Mouse (Mus musculus): ENCODE results near the gene Ankrd24.
A peak's percentile ranks its signal among the peaks of the same experiment; 100 is the strongest.
"Not testable (repeated sequence)": the region's sequence is repeated elsewhere in the genome, so short reads cannot be mapped to it uniquely, and the experiment has no call there.

The Ankrd24 gene

DNA sequence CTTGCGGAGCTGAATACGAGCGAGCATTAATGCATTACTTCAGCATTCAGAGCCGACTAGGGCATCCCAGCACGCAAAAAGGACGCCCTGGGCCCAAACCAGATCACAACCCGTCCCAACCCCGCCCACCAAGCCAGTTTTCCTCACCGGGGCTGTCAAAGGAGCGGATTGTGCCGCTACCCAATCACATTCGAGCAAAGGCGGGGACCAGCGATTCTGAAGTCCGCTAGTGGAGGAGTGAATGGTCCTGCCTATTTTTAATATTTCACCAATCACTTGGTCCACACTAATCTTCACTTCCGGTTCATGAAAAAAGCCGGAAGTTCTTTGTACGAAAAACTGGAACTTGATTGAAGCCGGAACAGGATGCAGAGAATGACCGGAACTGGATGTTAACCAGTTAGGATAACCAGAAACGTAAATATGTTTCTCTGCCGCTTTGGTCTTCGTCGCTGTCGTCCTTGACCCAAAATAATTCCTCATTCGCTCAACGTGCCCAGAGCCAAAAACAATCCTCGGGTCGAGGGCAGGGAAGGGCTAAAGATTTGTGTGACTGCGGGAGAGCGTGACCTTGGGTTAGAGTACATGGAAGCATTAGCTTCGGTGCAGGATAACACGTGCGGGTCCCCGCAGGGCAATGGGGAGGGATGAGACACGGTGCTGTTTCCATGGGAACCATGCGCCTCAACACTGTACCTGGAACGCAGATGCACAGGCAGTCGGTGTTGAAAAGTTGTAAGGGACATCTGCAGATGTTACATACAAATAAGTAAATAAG is 22.2 kb upstream of the Ankrd24 start, which contains the start of gene BC025920:
BC025920 (plus strand) TSS at position 297 of the 778 bp plus-strand sequence.
- DNase-seq (ENCODE audit: low read depth), result peak; percentile 92

DNA sequence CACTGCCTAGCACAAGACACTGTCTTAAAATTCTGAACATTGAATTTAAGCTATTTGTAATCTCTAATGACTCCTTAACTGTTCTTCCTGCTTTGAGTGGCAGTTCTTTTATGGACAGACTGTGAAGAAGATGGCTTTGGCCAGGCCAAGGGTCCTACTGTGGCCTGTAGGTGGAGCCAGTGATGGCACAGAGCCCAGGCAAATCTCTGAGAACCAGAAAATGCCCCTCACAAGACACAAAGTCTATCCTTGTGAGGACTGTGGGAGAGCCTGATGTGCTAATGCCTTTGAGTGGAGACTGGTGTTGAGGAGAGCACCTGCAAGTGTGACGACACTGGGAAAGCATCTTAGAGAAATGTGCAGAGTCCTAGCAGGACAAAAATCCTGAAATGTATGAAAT is 20.0 kb upstream of the Ankrd24 start:
- DNase-seq (ENCODE audit: low read depth), result no peak

DNA sequence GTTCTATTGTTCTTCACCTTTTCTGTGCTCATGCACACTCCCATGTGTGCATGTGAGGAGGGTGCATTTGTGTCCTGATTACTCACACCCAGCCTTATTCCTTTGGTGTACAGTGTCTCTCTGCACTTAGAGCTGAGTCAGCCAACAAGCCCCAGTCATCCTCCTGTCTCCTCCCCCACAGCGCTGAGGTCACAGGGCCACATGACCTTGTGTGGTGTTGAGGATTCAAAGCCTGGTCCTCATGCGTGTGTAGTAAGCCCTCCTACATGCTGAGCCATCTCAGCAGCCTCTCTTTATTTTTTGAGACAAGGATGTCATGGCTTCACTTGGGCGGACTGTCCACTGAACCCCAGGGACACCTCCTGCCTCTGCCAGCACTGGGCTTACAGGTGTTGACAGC is 15.6 kb upstream of the Ankrd24 start:
- no peak for DNase-seq (ENCODE audit: low read depth)

DNA sequence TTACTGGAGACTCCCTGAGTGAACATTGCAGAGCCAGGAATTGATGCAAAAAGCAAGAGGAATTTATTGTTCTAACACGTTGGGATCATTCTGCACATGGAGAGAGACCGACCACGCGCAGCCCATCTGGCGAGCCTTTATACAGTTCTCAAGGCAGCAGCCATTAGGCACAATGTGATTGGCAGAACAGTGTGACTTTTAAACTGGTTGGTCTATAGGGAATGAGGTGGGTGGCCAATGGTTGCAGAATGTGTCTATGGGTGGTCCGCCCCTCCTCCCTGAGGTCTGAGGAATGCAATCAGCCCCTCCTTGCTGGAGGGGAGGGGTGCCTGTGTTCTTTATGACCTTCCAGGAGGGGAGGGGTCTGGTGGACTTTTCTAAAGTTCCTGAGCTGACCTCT is 12.9 kb upstream of the Ankrd24 start:
- no peak for DNase-seq (ENCODE audit: low read depth)

DNA sequence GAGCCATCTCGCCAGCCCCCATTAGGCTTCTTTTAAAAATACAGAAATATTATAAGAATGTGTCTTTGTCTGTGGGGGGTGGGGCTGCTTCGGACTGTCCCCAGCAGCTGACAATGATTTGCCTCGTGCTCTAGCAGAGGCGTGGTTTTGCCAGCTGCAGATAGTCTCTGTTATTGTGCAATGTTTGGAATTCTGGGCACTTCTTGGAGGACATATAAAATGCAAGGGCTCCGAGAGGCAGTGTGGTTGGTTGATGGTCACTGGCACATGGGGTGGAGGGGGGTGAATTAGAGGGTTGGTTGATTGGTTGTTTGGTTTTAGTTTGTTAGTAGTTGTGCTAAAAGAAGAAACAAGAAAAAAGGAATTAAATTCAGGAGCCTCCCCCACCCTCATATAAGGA is 8.4 kb upstream of the Ankrd24 start:
- DNase-seq (ENCODE audit: low read depth), result no peak

DNA sequence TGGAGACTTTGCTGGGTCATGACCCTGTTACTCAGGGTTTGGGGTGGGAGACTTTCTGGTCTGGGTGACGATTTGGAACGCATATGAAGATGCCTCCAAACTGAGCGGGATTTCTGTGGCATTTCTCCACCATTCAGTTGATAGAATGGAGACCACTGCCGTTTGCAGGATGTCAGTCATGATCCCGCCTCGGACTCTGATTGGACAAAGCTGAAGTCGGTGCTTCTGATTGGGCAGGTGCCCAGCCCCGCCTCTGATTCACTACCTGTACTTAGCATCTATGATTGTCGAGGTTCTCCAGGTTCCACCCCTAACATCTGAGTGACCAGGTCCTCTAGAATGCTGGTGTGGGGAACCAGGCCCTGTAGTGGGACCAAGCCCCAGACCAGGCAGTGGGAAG is 7.6 kb upstream of the Ankrd24 start:
- no peak for DNase-seq (ENCODE audit: low read depth)

DNA sequence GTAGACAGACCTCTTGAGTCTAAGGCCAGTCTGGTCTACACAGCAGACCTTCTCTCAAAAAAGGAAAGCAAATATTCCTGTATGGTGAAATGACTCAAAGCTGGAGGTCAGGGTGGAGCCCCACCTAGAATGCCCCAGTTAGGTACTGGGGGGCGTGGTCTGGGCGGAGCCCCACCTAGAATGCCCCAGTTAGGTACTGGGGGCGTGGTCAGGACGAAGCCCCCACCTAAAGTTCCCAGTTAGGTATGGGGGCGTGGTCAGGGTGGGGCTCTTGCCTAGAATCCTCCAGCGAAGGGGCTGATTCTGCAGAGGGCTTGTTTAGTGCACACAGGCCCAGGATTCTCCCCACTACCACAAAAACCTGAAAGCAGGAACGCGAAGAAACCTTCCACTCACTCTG is 4.9 kb upstream of the Ankrd24 start:
- DNase-seq (ENCODE audit: low read depth), result no peak

DNA sequence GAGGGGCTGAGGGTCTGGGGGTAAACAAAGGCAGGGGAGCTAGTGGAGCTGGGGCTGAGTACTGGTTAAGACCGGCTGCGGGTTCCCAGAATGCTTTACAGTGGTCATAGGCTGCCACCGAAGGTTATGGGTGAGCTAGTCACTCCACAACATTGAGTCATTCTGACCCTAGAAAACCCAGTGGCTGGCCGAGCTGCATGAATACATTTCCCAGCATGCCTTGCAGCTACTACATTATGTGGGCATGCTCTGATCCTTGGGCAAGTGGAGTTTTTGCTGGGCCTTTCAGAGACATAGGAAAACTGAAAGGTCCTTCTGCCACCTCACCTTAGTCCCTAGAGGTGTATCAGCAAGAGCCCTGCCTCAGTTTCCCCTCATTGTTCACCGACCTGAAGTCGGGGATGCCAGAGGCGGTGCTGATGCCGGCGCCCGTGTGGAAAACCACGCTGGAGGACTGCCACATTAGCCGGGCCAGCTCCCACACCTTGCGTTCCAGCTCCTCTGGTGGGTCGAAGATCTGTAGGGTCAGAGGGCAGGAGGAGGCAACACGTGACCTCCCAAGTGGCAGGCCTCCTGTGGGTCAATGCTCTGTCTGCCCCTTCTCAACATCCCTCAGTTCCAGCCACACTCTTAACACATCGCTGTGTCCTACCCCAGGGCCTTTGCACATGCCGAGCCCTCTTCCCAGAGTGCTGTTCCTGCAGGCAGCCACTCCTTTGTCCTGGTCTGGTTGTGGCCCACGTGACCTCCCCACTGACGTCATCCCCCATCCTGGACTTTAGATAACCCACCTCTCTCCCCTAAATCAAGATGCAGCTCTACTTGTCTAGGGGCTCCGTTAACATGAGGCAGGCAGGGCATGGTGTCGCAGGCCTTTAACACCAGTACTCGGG is 2.0 kb upstream of the Ankrd24 start:
- no peak for DNase-seq (ENCODE audit: low read depth)

DNA sequence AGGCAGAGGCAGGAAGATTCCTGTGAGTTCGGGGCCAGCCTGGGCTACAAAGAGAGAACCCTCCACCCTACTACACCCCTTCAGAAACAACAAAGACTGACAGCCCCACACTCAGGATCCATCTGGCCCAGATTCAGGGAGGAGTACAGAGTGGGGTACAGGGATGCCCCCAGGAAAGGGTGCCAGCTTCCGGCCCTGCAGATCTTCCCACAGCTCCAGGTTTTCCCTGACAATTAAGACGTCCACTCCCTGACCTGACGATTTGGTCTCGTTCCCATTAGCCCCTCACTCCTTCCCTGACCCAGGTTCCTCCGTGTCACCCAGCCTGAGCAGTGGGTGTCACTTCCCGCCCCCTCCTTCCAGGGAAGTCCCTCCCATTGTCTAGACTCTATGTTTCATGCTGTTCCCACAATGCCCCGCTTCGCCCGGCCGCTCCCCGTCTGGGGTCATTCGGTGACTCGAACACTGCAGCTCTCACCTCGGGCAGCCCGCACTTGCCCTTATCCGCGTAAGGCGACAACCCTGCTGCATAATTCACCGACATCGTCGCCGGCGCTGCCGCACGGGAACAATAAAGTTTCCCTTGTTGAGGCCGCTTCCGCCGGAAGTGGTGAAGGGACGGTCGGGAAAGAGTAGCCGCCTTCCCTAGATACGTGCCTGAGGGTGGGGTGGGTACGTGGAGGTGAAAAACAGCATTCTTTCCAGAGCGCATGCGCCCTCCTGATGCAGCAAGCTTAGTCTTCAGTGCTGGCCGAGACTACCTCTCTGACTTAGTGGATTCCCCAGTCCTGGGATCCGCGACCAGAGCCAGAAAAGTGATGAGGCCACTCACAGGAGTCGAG is 1.1 kb upstream of the Ankrd24 start, which contains the start of gene Sirt6:
Sirt6 (minus strand) TSS at position 804 of the 842 bp plus-strand sequence.
- peak; percentile 89 for DNase-seq (ENCODE audit: low read depth)

DNA sequence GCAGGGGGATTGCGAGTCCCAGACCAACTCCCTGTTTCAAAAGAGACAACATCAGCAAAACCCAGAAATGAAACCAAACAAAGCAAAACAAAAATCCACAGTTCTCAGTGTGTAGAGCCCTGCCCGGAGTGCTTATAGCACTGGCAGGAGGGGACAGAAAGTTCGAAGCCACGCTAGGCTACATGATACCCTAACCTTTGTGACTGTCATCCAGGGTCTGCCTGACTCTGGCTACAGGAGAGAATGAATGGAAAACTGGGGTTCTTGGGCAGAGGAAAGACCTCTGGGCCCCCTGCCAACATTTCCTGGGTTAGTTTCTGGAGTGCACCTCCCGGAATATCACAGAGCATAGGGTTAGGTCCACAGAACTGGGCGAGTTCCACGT is 512 bp upstream of the Ankrd24 start:
- DNase-seq (ENCODE audit: low read depth), result no peak

DNA sequence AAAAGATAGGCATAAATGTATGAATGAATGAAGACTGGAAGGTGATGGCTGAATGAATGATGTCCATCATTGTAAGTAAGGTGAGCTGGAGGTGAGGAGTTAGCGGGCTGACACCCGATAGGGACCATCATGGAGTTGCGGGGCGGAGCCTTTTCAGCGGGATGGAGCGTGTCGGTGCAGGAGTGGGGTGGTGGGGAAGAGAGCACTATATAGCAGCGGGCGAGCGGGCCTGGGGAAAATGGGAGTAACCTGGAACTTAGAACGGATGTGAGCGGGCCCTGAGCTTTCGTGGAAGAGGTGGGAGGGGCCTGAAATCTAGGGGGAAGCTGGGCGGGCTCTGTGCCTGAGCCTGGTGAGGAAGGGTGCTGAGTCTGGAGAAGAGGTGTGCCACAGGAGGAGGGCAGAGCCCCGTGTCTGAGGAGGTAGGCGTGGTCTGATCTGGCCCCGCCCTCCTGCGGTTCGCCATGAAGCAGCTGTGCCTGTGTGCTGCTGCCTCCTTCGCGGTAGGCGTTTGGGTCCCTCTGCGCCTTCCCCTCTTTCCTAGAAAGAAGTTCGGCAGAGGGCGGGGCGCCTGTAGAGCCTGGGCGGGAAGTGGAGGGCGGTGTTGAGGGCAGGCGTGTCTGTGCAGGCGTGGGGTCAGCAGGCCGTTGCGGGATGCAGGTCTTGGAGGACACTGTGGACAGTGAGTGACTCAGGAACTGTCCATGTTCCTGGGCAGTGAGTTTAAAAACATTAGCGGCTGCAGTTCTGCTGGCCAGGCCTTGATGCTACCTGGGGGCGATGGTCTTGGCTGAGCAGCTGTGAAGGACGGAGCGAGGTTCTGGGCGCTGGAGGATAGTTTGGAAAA is 5.1 kb downstream of the Ankrd24 start:
- DNase-seq (ENCODE audit: low read depth), result peak; percentile 90

DNA sequence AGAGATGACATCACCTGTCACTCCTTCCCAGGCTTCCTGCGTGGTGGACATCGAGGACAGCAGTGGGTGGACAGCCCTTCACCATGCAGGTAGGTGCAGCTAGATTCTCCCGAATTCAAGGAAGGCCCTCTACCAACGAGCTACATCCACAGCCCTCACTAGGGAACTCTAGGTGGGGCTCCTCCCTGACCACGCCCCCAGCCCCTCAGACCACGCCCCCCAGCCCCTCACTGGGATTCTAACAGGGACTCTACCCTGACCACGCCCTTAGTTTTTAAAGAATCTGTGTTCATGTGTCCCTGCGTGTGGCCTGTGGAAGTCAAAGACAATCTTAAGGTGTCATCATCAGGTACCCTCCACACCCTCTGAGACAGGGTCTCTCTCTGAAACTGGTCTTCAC is 8.0 kb downstream of the Ankrd24 start:
- DNase-seq (ENCODE audit: low read depth), result no peak

DNA sequence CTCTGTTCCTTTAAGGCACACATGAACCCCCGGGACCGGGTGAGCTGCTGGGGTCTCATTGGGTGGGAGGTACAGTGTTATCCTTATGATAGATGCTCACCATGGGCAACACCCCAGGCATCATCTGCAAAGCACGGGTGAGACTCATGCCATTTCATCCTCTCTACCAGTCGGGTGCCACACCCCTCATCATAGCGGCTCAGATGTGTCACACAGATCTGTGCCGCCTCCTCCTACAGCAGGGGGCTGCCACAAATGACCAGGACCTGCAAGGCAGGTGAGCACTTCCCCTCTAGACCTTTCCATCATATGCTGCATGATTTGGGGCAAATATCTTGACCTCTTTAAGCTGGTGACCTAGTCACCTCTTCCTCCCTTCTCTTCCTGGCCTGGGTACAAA is 9.8 kb downstream of the Ankrd24 start:
- DNase-seq (ENCODE audit: low read depth), result no peak

DNA sequence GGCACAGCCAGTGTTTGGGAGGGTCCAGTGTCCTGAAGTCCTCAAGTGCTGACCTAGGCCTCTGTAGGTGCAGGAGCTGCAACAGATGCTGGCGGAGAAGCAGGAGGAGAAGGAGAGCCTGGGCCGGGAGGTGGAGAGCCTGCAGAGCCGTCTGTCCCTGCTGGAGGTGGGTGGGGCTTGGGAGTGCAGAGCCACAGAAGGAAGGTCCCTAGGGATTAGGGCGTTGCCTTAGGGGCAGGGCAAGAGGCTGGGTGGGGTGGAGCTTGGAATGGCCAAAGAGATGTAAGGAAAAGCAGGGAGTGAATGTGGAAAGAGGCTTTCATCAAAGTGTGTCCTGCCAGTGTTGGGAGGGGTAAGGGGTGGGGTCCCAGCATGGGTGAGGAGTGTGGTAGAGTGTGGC is 12.5 kb downstream of the Ankrd24 start:
- not testable (repeated sequence) for DNase-seq (ENCODE audit: low read depth)

DNA sequence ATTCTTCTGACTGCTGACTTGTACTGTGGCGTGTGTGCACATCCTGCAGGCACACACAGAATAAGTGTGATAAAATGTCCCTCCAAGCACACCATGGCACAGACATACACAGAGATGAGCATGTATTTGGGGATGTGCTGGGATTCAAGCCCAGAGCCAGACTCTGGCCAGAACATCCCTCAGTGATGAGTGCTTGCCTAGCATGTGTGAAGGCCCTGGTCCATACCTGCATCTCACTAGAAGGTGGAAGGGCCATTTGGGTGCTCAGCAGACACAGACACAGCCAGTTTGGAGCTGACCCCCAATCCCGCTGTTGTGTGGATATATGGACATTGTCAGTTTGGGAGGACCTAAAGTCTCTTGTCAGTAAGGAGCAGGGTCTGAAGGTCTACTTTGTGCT is 13.2 kb downstream of the Ankrd24 start:
- DNase-seq (ENCODE audit: low read depth), result no peak

DNA sequence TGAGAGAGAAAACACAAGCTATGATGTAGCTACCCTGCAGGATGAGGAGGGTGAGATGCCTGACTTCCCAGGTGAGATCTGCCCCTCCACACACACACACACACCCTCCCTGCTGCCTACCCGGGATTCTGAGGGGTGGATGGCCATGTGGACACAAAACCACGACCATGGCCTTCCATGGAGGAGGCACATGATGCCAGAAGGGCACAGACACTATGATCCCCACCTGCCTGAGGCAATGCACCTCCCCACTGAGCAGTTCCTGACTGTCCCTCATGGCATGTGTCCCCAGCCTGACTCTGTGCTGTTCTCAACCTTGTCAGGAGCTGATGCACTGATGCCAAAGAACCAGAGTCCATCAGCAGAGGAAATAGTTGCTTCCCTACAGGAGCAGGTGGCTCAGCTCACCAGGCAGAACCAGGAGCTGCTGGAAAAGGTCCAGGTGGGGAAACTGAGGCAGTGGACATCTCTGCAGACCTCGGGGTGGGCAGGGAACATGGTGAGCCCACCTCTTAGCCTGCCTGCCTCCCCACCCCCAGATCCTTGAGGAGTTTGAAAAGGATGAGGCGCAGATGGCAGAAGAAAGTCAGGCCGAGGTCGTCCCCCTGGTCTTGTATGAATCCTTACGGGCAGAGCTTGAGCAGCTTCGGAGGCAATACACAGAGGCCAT is 13.8 kb downstream of the Ankrd24 start:
- DNase-seq (ENCODE audit: low read depth), result no peak

DNA sequence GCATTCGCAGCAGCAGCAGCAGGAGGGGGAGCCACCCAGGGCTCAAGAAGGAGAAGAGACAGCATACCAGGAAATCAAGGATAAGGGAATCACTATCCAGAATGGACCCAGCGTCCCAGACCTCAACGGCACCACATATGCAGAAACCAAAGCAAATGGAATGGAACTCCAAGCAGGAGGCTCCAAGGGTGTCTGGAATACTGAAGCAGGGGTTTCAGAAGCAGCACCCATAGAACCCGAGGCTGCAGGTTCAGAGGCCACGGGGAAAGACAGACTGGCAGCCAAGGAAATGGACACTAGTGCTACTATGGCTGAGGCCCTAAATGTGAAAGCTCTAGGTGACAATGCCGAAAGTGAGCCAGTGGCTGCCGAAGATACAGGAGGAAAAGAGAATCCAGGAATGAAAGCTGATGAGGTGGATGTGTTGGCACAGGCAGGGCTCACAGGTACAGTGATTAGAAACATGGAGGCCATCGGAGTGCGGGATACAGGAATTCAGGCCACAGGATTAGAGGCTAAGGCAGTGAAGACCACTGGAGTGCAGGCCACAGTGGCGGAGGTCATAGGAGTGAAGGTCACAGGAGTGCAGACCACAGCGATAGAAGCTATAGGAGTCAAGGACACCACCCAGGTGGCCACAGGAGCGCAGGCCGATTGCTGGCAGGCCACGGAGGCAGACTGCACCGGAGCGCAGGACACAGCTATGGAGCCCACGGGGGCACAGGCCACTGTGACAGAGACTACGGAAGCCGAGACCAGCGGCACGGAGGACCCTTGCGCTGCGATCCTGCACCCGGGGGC is 14.5 kb downstream of the Ankrd24 start:
- DNase-seq (ENCODE audit: low read depth), result no peak

DNA sequence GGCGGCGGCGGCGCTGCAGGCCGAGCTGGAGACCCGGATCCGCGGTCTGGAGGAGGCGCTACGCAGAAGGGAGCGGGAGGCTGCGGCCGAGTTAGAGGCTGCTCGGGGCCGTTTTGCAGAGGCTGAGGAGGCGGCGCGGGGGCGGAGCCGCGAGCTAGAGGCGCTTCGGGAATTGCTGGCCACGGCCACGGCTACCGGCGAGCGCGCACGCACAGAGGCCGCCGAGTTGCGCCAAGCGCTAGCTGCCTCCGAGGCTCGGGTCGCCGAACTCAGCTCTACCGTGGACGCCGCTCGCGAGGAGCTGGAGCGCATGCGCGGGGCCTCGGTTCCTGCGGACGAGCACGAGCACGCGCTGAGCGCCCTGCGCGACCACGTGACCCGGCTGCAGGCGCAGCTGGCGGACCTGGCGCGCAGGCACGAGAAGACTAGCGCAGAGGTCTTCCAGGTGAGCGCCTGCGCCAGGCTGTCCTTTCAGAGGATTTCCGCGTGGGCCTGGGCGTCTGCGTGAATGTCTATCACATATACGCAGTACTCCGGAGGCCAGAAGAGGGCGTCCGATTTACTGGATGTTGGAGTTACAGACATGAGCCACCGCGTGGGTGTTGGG is 15.2 kb downstream of the Ankrd24 start:
- DNase-seq (ENCODE audit: low read depth), result peak; percentile 84

DNA sequence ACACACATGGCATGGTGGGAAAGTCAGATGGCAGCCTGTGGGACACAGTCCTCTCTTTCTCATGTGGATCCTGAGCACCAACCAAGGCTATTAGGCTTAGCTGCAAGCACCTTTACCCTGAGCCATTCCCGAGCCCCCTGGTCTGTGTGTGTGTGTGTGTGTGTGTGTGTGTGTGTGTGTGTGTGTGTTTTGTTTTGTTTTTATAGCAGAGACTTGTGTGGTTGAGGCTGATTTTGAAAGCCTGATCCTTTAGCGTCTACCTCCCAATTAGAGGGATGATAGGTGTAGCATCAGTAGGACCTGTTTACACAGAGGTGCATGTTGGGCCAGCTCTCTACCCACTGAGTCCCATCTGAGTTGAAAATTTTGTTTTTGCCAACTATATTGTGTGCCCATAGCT is 15.8 kb downstream of the Ankrd24 start:
- no peak for DNase-seq (ENCODE audit: low read depth)

Measured in c-Kit-positive CD71-negative TER-119-negative erythroid progenitor cells, embryonic 14.5 days (primary cell).